Mouse (Mus musculus) frontal cortex, postnatal 36 days (tissue): ENCODE results near the gene Fndc7.
"Not testable (repeated sequence)": the region's sequence is repeated elsewhere in the genome, so short reads cannot be mapped to it uniquely, and the experiment has no call there.

ENCODE experiments used
- DNase-seq, 2 experiments: peaks; one replicate each; pipeline ENCODE4 v3.0.0; 2022; ENCODE audit warnings: low spot score in 2 of 2

Gene Fndc7

DNA sequence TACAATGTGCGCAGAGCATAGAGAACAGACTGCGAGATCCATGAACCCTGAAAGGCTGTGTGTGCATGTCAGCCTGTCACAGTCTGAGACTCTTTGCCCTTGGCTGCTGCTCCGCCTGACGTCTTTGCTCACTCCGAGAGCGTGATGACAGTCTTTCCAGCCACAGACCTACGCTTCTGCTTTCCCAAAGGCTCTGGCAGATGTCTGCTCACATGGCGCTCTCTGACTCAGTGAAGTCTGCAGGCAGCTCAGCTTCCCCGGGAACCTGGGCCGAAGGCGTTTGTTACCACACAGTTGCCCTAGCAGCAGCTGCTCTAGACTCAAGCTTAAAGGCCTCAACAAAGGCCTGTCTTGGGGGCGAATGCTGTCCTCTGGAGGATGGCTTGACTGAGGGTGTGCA, 34.4 kb downstream of the Fndc7 start:
- DNase-seq: peak; percentile 85 to 94

DNA sequence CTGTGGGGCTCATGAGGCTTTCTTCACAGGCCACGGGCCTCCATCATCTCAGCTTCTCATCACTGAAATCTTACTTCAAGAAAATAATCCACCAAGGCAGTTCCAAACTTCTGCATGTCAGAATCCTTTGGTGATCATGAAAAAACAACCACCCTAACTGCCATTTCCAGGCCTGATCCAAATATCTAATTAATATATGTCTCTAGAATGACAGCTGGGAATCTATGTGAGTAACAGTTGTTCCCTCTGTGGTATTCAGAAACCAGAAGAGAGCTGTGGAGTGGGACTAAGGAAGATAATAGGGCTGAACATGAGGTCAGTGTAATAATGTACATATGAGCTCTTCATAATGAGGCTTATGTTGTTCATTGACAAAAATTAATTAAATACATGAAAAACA, 36.5 kb downstream of the Fndc7 start:
- no peak for DNase-seq

DNA sequence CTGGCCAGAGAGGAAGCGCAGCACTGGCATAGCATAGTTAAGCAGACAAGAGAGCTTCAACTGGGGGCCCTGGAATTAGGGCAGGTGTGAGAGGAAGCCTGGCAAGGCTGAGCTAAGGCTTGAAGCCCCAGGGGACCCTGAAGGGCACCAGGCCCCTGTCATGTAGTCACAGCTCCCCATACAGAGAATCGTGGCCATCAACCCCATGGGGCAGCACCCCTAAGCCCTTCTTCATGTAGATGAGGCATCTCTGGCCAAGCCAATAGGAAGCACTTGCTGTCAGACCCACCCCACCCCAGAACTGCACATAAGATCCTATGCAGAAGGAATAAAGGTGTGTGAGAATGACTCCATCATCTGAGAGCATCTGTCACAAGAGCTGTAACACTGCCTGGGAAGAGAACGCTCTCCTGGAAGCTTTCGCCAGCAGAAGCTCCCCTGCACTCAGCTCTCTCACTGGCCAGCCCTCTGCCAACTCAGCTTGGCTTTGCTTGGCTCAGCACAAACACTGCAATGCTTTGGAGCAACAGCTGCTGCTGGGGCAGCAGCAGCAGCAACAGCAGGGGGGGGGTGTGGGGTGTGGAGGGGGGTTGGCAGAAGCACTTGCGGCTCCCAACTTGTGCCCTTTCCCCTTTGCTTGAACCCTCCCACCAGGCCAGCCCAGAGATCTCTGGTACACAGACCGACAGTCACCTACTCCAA, 37.7 kb downstream of the Fndc7 start:
- peak in 1 of 2 experiments; percentile 22 for DNase-seq

DNA sequence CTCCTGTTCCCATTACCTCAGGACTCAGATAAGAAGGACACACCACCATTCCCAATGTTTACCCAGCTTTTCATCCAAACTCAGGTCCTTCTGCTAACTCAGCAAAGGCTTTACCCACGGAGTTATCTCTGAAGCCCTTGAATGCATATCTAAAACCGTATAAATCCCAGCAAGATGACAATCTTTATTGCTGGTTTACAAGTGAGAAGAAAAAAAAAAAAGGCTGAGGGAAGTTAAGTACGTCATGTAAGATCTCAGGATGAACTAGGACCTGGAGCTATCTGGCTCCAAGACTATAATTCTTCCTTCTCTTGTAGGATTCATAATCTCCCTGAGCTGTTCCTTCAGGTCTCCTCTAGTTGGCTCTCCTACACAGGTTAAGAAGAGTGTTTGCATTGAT, 38.3 kb downstream of the Fndc7 start:
- no peak for DNase-seq

DNA sequence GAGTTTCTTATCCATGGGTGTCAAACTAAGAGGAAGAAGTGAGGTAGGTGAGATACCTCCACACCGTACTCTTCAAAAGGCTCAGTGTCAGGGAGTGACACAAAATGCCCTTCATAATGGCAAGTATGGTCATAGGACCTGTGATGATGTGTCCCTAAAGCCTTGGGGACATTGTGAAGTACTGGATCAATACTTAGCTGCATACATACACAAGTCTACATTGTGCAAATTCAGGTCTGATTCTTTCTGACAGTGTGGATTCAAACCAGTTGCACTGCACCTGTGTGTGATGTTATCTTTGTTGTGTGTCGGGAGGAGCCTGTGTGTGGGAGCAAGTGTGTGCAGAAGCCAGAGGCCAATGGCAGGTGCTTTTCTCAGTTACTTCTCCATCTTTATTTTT, 38.7 kb downstream of the Fndc7 start:
- no peak for DNase-seq

DNA sequence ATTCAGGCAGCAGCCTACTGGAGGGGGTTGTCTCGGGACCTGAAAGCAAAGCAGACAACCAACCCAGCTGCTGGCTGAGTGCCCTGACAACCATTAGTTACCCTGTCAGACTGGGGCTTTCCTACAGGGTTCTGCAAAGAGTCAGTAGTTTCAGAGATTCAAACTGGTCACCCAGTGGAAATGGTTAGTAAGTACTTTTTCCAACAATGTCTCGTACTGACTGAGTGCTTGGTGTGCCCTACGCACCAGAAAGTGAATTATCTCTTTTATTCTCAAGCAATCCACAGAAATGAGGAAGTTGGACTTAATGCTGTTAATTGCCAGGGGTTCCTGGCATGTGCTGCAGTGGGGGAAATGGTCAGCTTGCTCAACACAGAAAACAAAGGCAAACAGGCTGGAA, 39.3 kb downstream of the Fndc7 start:
- no peak for DNase-seq

DNA sequence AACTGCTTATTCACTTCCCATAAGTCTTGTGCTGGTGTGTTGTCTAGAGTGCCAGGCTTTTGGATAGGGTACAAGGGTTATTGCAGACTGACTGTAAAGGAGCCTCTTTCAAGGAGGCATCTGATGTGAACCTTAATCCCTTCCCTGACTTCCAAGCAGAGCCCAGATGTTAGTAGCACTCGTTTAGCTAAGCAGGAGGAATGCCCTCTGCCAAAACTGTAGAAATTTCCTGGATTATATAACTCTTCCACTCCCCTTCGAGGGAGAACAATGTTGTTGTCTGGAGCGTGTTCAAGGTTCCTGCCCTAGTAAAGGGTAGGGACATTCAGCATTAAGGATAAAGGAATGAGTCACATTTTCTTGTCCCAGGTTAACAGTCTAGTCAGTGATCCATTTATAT, 43.2 kb downstream of the Fndc7 start:
- DNase-seq: no peak

DNA sequence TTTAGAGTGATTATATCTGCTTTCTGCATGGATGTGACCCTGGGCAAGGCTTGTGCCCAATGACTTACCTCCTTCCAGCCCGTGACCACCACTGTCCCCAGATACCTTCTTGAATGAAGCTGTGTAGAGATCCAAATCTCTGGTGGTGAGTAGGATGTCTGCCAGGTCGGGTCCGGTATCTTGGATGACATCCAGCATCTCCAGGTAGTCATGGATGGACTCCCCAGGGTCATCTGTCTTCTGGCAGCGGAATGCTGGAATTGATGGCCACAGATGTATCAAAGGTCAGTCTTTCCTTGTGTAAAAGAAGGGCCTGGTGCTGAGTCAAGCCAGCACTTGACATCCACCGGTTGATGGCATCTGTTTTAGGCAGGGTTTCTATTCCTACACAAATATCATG, 45.3 kb downstream of the Fndc7 start:
- no peak for DNase-seq

DNA sequence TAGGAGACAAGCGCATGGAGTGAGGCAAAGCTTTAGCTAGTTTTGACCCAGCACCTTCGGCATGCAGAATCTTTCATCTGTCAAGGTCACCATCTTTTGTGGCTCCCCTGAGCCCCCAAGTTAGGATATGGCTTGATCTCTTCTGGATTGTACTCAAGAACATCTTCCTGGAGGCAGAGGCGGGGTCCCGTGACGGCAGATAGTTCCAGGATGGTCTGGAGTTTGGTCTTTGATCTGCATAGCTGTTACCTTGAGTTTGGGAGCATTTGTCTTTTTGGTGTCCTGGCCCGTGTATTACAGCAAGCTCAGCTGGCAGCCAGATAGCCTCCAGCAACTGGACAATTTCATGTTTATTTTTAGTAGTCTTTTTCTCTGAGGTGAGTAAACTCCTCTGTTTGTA, 45.8 kb downstream of the Fndc7 start:
- DNase-seq: no peak

DNA sequence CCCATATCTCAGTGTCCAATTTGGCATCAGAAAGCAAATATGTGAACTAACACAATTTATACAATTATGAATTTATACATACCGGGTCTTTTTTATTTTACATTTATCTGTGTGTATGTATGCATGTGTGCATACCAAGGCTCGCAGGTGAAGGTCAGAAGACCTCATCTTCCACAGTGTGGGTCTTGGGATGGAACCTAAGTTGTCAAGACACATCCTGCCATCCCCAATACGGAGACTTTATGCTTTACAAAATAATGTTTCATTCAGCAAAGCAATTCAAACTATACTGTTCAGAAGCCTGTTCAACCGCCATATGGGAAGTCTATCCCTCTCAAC, 49.1 kb downstream of the Fndc7 start:
- DNase-seq: no peak

DNA sequence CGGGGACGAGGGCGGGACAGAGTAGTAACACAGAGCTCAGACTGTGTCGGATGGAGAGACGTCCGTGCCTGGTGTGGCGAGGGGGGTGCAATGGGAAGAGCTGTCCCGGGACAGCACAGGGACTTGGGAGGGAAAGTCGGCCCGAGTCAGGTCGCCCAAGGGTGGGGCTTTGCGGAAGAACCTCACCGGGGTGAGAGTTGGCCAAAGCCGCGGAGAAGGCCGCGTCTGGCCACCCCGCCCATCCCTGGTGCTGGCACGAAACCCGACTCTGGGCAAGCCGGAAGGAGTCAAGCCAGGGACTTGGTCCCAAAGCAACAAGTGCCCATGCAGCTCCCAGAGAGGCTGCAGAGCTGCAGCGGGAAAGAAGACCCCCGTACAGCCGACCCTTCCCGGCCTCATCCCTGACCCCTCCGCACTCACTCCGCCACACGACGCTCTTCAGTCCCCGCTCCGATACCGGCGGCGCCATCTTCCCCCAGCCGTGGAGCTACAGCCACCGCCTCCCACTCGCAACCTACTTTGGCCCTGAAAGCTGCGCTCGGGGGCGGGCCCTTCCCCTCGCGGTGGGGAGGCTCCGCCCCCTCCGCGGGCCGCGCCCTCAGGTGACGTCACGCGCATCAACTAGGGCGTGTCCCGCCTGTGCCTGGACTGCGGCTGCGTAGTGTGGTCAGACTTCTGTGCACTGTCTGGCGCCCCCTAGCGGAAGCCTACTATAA, 49.6 kb downstream of the Fndc7 start, which contains the start of gene Stxbp3:
TSS of gene Stxbp3 (minus strand) at position 527 of the 716 bp plus-strand sequence.
- DNase-seq: peak; percentile 97 to 99

DNA sequence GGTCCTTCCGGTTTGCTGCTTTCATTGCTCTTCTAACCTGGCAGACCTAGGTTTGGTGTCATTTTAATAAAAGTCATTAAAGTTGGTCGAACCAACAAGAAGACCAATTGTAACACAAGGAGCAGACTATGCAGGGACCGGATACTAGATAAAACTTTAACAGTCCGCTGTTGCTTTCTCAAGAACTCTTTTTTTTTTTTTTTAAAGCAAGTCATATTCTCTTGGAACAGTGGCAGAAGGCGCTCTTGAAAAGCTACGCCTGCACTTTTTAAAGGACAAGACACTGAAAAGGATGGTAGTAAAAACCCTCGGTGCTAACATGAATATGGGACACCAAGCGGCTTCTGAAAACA, 50.2 kb downstream of the Fndc7 start:
- no peak for DNase-seq

DNA sequence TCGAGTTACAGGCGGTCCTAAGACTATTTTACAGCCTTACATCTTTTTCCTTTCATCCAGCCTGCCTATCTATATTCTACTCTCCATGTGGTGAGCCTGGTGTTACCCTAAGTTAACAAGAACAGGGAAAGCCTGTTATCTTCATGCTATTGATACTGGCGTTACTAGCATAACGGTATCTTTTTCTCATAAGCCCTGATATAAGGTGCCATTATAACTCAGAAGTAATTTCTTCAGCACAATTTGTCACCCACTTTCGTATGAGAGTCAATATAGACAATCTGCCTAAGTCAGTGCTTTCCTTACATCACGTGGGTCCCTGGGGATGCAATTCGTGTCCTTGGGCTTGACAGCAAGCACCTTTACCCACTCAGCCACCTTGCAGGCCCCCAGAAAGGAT, 50.8 kb downstream of the Fndc7 start:
- no peak for DNase-seq

DNA sequence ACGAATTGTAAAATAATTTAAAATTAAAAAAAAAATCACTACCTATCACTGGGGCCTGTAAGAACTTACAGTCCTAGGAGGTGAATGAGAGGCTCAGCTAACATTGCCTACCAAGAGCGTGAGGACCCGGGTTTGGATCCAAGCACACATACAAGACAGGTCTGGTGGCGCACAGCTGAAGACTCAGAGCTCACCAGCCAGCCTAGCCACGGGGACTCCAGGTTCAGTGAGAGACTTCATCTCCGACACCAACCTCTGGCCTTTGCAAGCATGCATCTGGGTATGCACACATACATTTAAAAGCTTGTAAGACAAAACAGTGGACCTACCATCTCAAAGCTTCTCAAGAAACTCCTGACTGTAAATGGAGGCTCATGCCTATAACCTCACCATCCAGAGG, 52.9 kb downstream of the Fndc7 start:
- no peak for DNase-seq

DNA sequence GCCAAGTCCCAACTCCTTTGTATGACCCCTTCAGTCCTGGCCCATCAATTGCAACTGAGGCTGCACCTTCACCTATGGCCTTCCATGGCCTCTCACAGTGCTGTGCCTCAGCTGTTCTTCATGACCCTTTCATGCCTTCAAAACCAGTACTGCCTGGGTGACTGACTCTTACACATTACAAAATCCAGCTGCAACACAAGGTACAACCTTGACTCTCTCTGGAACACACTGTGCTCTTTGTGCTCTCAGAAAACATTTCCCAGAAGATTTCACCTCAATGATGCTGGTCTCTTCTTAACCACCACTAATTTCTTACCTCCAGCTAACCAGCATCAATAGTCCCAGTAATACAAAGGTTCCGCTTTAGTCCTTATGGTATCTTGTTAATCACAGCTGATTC, 56.1 kb downstream of the Fndc7 start:
- DNase-seq: not testable (repeated sequence)

DNA sequence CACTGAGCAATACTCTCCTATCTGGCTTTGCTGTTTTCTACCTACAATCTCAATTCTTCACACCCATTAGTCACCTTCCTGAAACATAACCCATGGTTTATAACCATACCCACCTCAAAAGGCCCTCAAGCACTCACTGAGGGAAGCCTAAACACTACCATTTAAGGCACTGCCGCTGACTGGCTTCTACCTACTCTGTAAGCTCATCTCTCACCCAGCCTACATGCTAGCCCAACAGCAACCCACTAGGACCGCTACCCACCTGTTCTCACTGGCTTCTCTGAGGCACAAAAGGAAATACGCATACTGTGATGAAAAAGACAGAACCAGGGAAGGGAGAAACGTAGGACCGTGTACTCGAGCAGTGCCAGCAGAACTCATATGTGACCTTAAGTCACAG, 58.1 kb downstream of the Fndc7 start:
- no peak for DNase-seq

DNA sequence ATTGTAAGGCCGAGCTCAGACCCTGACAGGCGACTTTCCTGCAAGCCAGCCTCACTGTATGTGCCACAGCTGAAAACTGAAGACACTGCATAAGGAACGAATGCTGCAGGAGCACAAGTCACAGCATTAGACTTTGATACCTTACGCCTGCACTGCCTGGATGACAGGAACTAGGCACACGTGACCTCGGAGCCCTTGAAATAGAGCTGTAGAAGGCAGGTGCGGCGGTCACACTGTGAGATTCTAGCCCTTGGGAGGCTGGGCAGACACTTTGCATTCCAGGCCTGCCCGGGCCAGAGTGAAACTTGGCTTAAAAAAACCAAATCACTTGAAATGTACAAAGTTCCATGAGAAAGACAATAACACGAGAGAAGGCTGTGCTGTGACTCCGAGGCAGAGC, 59.3 kb downstream of the Fndc7 start:
- no peak for DNase-seq

DNA sequence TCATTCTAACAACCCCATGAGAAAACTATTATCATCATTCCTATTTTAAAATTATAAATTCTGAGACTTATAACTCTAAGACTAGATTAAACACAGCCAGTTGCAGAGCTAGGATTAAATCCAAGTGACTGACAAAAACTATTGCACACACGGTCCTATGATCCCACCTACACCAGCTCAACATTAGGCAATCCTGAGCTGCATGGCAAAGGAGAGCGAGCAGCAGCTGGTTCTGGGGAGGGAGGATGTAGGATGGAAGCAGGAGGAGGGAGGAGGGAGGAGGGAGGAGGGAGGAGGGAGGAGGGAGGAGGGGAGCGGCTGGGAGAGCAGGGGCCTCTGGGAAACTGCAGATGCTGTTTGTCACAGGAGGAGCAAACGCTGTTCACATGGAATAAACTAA, 74.2 kb downstream of the Fndc7 start:
- DNase-seq: no peak

DNA sequence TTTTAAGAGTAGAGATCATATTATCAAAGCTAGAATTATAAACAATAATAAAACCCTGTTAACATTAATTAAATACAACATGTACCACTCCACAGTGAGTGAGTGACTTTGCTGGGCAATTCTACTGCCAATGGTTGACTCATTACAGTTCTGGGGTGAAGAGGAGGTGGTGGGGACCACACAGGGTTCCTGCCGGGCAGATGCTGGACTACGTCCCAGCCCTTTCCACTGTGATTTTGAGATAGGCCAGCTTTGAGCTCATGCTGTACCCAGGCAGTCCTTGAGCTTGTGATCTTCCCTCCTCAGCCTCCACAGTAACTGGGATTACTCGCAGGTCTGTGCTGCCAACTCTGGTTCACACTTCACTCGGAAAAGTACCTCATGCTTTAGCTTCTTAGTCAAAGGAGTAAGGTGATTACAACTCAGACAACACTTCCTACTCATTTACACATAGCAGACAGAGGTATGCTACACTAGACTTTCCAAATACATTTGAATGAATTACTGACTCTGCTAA, 79.0 kb downstream of the Fndc7 start:
- DNase-seq: no peak

DNA sequence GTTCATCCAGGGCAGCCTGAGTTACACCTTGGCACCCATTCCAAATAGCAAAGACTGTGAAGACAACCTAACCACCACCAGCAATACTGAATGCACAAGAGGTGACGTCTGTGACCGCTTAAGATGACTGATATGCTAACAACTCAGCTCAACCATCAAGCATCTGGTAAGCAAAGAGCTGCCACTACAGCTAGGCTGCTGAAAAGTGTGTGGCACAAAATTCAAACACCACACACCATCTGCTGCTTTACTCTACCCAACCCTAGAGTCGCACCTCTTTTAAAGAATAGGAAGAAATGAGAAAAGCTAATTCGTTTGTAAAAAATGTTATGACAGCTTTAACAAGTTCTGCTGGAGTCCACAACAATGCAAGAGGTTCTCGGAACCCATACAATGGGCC, 84.2 kb downstream of the Fndc7 start:
- peak in 1 of 2 experiments; percentile 46 for DNase-seq
